Mouse (Mus musculus) spleen, adult 2 months (tissue): ENCODE measurements around the gene Vmn1r40.
A peak's percentile ranks its signal among the peaks of the same experiment; 100 is the strongest.

ENCODE experiments used
- CTCF ChIP-seq: fragments of 200-500 bp; IDR thresholded peaks from 2 replicates; pipeline ENCODE4 v1.5.1; 2011; ENCODE audit warnings: mild to moderate bottlenecking, inconsistent platforms; ENCODE audit not compliant: insufficient read depth, insufficient read length, insufficient replicate concordance; ENCODE audit errors: extremely low read depth
- POLR2A ChIP-seq: fragments of 200-500 bp; IDR thresholded peaks from 2 replicates; pipeline ENCODE4 v1.6.1; 2011; ENCODE audit warnings: low read depth, low read length, inconsistent platforms

DNA sequence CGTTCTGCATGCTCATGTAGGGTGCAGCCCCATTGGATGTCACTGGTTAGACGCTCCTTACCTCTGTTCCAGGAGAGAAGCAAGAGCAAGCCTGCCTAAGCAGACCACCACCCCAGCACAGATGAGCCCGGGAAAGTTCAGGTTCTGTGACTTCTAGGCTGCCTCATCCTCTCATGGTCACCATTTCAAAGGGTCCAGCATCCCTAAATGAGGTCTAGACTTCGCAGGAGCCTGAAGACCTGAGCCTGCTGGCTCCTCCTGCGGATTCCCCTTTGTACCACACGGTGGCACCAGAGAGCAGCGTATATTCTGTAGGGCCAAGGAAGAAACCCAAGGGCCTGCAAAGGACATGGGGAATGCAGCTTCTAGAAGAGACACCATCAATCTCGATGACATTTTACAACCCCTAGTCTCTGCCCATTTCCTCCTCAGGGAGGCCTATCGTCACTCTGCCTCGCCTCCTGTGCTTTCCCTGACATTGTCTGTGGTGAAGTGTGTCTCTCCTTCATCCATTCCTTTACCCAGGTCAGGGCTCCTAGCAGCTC is 28.0 kb upstream of the Vmn1r40 start:
- TF ChIP-seq CTCF: peak; percentile 90; the same call in 1 of the 2 replicates
- TF ChIP-seq POLR2A: no peak
